In the genomic region with DNA sequence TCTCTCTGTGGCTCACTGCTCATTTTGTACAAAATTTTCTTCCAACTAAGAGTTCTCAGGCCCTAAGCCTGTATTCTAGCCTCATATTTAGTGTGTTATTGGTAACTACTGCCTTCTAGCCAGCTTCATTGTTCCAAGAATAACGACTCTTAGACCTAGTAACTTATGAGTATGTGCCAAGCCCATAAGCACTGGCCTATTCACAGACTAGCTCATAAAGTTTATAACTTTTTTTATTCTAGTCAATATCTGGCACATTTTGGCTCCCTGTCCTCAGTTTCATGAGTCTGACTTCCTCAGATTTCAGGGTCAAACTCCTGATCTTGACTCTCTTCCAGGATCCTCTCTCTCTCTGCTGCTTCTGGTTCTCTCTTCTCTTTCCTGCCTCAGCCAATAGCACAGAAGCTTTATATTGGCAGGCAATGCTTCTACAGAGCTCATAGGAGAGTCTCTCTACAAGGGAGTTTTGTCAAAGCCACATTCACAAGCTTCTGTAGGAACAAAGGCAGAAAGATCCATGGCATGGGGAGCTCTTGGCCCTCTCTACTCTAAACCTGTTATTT, we compare ENCODE assay signal across 29 mouse cellular contexts. TPM values are rescaled to one million over a fixed set of nuclear protein-coding genes. Genes with fewer than 3 reads are reported as not detected.
DNase-seq lines count a peak whose midpoint lies in the region; ATAC-seq and TF ChIP-seq lines count a peak whose summit lies in the region.
"Had no signal": no experiment of that assay in that cellular context is flagged by ENCODE, and none has a peak within 500 bp of the region (broad histone marks: within the 10 kb centered on the region; RNA-seq: fewer than 3 reads in every experiment).

No protein-coding gene starts in this region.

- H3K4me2 ChIP-seq in limb, embryonic 13.5 days (replicated peaks), result no peak overlapping the region
- H3K4me2 ChIP-seq in limb, embryonic 14.5 days (replicated peaks; ENCODE audit: low read depth, low read length, severe bottlenecking), result no peak overlapping the region
- H3K4me2 ChIP-seq: embryonic facial prominence, embryonic 13.5 days; embryonic facial prominence, embryonic 15.5 days; forebrain, embryonic 12.5 days had no signal

- TF ChIP-seq POLR2A in limb, embryonic 14.5 days (IDR thresholded peaks at IDR 0.05; ENCODE audit: borderline replicate concordance, extremely low read depth, insufficient read depth, insufficient read length), result no peak

- H3K4me3 ChIP-seq in limb, embryonic 13.5 days, result no peak overlapping the region
- H3K4me3 ChIP-seq in limb, embryonic 10.5 days, result no peak overlapping the region
- no peak overlapping the region for H3K4me3 ChIP-seq in limb, embryonic 14.5 days (replicated peaks; ENCODE audit: low read length)
- H3K4me3 ChIP-seq in midbrain, embryonic 10.5 days, result no peak overlapping the region
- H3K4me3 ChIP-seq: embryonic facial prominence, embryonic 13.5 days; embryonic facial prominence, embryonic 15.5 days; erythroblast, embryonic 14.5 days; forebrain, embryonic 10.5 days; forebrain, embryonic 12.5 days had no signal

- peaks cover 13% of the 10 kb centered on the region for H3K4me1 ChIP-seq in limb, embryonic 13.5 days
- 0 out of 2 replicates have a peak, but pooled peaks cover 4% of the 10 kb centered on the region for H3K4me1 ChIP-seq in limb, embryonic 10.5 days
- peaks cover 6% of the 10 kb centered on the region; the same call in 1 of the 2 replicates for H3K4me1 ChIP-seq in limb, embryonic 14.5 days (ENCODE audit: control insufficient read depth, insufficient read depth, low read length)
- H3K4me1 ChIP-seq in midbrain, embryonic 10.5 days, result no peaks in the 10 kb centered on the region
- H3K4me1 ChIP-seq: embryonic facial prominence, embryonic 13.5 days; embryonic facial prominence, embryonic 15.5 days; forebrain, embryonic 10.5 days; forebrain, embryonic 12.5 days had no signal

- DNase-seq in limb, embryonic 10.5 days (ENCODE audit: low spot score), result no peak
- peak; percentile 16 for DNase-seq in adipocyte (ENCODE audit: low spot score)
- peak; percentile 66 for DNase-seq in limb, embryonic 14.5 days (ENCODE audit: low spot score)
- no peak for DNase-seq in midbrain, embryonic 10.5 days (ENCODE audit: low spot score)
- no peak for DNase-seq in layer of hippocampus, postnatal 14 days (ENCODE audit: low spot score in 2 of 2)
- DNase-seq: adrenal gland, adult 2 months; adrenal gland, postnatal 10 days; adrenal gland, postnatal 25 days; B cell, adult 2 months; cerebellum, adult 11 months; cerebellum, adult 18-20 months; cerebellum, adult 8-10 months; cerebellum, adult 9-11 months; cerebellum, postnatal 14 days; cerebellum, postnatal 36 days had no signal

- H3K9me3 ChIP-seq in limb, embryonic 13.5 days, result no peaks in the 10 kb centered on the region
- no peaks in the 10 kb centered on the region for H3K9me3 ChIP-seq in limb, embryonic 10.5 days (replicated peaks)
- no peaks in the 10 kb centered on the region for H3K9me3 ChIP-seq in limb, embryonic 14.5 days (ENCODE audit: control insufficient read depth, low read length)
- no peaks in the 10 kb centered on the region for H3K9me3 ChIP-seq in midbrain, embryonic 10.5 days (replicated peaks)
- H3K9me3 ChIP-seq: embryonic facial prominence, embryonic 13.5 days; embryonic facial prominence, embryonic 15.5 days; forebrain, embryonic 10.5 days; forebrain, embryonic 12.5 days; G1E had no signal

- no peak overlapping the region for H3K9ac ChIP-seq in limb, embryonic 13.5 days
- H3K9ac ChIP-seq in limb, embryonic 14.5 days (ENCODE audit: low read depth, low read length, severe bottlenecking), result no peak overlapping the region
- H3K9ac ChIP-seq: embryonic facial prominence, embryonic 13.5 days; embryonic facial prominence, embryonic 15.5 days; forebrain, embryonic 12.5 days had no signal

- peak; percentile 86 for ATAC-seq in limb, embryonic 13.5 days (ENCODE audit: low FRiP score, low read depth)
- peak; percentile 78 for ATAC-seq in limb, embryonic 14.5 days (ENCODE audit: low FRiP score, low read depth)
- ATAC-seq: activated CD4-positive, CD25-positive, alpha-beta regulatory T cell, adult 4 months; CD4-positive, CD25-positive, alpha-beta regulatory T cell, adult 4 months; forebrain, embryonic 14.5 days; forebrain, embryonic 16.5 days; Patski had no signal

- no peaks in the 10 kb centered on the region for H3K36me3 ChIP-seq in limb, embryonic 13.5 days
- H3K36me3 ChIP-seq in limb, embryonic 10.5 days, result no peaks in the 10 kb centered on the region
- no peaks in the 10 kb centered on the region for H3K36me3 ChIP-seq in limb, embryonic 14.5 days (ENCODE audit: control insufficient read depth, insufficient read depth, low read length)
- H3K36me3 ChIP-seq in midbrain, embryonic 10.5 days, result no peaks in the 10 kb centered on the region
- H3K36me3 ChIP-seq: embryonic facial prominence, embryonic 13.5 days; embryonic facial prominence, embryonic 15.5 days; forebrain, embryonic 10.5 days; forebrain, embryonic 12.5 days; G1E had no signal

- WGBS in limb, embryonic 13.5 days, result 24% methylated on average over 1 of the region's 1 CpGs
- WGBS in limb, embryonic 10.5 days, result 79% methylated on average over 1 of the region's 1 CpGs
- 24% methylated on average over 1 of the region's 1 CpGs for WGBS in limb, embryonic 14.5 days
- 89% methylated on average over 1 of the region's 1 CpGs for WGBS in midbrain, embryonic 10.5 days

- no peaks in the 10 kb centered on the region for H3K27me3 ChIP-seq in limb, embryonic 13.5 days
- H3K27me3 ChIP-seq in limb, embryonic 10.5 days (ENCODE audit: low read depth, poor library complexity, severe bottlenecking), result no peaks in the 10 kb centered on the region
- no peaks in the 10 kb centered on the region for H3K27me3 ChIP-seq in limb, embryonic 14.5 days (ENCODE audit: control insufficient read depth, insufficient read depth, low read length)
- H3K27me3 ChIP-seq in midbrain, embryonic 10.5 days (ENCODE audit: low read depth, poor library complexity, severe bottlenecking), result no peaks in the 10 kb centered on the region
- H3K27me3 ChIP-seq: CH12.LX; embryonic facial prominence, embryonic 13.5 days; embryonic facial prominence, embryonic 15.5 days; forebrain, embryonic 12.5 days had no signal

- peak overlapping the region; percentile 55; the same call in 1 of the 2 replicates for H3K27ac ChIP-seq in limb, embryonic 13.5 days
- H3K27ac ChIP-seq in limb, embryonic 10.5 days, result no peak overlapping the region
- no peak overlapping the region for H3K27ac ChIP-seq in limb, embryonic 14.5 days (replicated peaks; ENCODE audit: low read depth, low read length)
- H3K27ac ChIP-seq in midbrain, embryonic 10.5 days (replicated peaks), result no peak overlapping the region
- H3K27ac ChIP-seq: embryonic facial prominence, embryonic 13.5 days; embryonic facial prominence, embryonic 15.5 days; forebrain, embryonic 10.5 days; forebrain, embryonic 12.5 days had no signal

RNA-seq across cellular contexts. Expression of a gene that starts 34.0 kb away (rescaled TPM):
- 2.2 and 2.5 TPM in 2 replicates for polyA plus RNA-seq in limb, embryonic 13.5 days (2015; fragmentation: Nextera tagmentation; extraction: Ambion mirVana)
- polyA plus RNA-seq in limb, embryonic 10.5 days (2016; fragmentation: Nextera tagmentation; extraction: Ambion mirVana), result 2.1 and 2.2 TPM in 2 replicates
- 4.5 and 4.9 TPM in 2 replicates for polyA plus RNA-seq in limb, embryonic 14.5 days (2012; rRNA removed)
- polyA plus RNA-seq in limb, embryonic 14.5 days (2014; fragmentation: Nextera tagmentation; extraction: Ambion mirVana), result 2.3 and 2.7 TPM in 2 replicates
- polyA plus RNA-seq in midbrain, embryonic 10.5 days (2016; fragmentation: Nextera tagmentation; extraction: Ambion mirVana), result 1.9 and 2.2 TPM in 2 replicates
- total RNA-seq in layer of hippocampus, postnatal 14 days (2021), result 1 to 10 TPM; 1.7 to 2.8 TPM
- total RNA-seq: CH12.LX; common myeloid progenitor, adult 5-6 weeks had no signal
- polyA plus RNA-seq: G1E had no signal

Comparison
In these comparisons a context has a peak if more than half of its experiments do, and no peak if none do; other contexts are left out.
1. DNase-seq: peak in adipocyte (single experiment) and limb, embryonic 14.5 days (single experiment); none in limb, embryonic 10.5 days (single experiment), midbrain, embryonic 10.5 days (single experiment) and layer of hippocampus, postnatal 14 days (0 of 2).